Mouse (Mus musculus) lung, embryonic 15.5 days (tissue): ENCODE results near the gene Ciao2b. TPM values are rescaled to one million over a fixed set of nuclear protein-coding genes. Genes with fewer than 3 reads are reported as not detected.

Source experiments
- ATAC-seq: fragments of 200-750 bp; cut with Nextera tagmentation; 2 replicates; pipeline ENCODE4 v1.8.0; 2017; ENCODE audit warnings: moderate number of reproducible peaks, borderline replicate concordance; ENCODE audit not compliant: low FRiP score, low TSS enrichment; ENCODE audit errors: extremely low read depth
- H3K27ac ChIP-seq: fragments of 300-500 bp; sonication (generic); 2 replicates; pipeline ENCODE4 v1.5.1; 2015; ENCODE audit warnings: moderate library complexity, mild to moderate bottlenecking, inconsistent platforms
- H3K27me3 ChIP-seq: fragments of 300-500 bp; sonication (generic); 2 replicates; pipeline ENCODE4 v1.6.1; 2015; ENCODE audit warnings: inconsistent platforms
- H3K36me3 ChIP-seq: fragments of 300-500 bp; sonication (generic); 2 replicates; pipeline ENCODE4 v1.6.1; 2015; ENCODE audit warnings: inconsistent platforms
- H3K4me1 ChIP-seq: fragments of 300-500 bp; sonication (generic); 2 replicates; pipeline ENCODE4 v1.6.1; 2015; ENCODE audit warnings: inconsistent platforms
- H3K4me2 ChIP-seq: fragments of 300-500 bp; sonication (generic); 2 replicates; pipeline ENCODE4 v1.6.1; 2015; ENCODE audit warnings: inconsistent platforms, mild to moderate bottlenecking, moderate library complexity
- H3K4me3 ChIP-seq: fragments of 300-500 bp; sonication (generic); 2 replicates; pipeline ENCODE4 v1.5.1; 2015; ENCODE audit warnings: mild to moderate bottlenecking, inconsistent platforms
- H3K9ac ChIP-seq: fragments of 300-500 bp; sonication (generic); 2 replicates; pipeline ENCODE4 v1.6.1; 2015; ENCODE audit warnings: inconsistent platforms
- H3K9me3 ChIP-seq: fragments of 300-500 bp; sonication (generic); 2 replicates; pipeline ENCODE4 v1.6.1; 2016; ENCODE audit warnings: inconsistent platforms
- WGBS: fragments of 180-500 bp; shearing (Covaris S2); methylation state at CpG from one replicate; pipeline ENCODE4 v1.1.7; 2015; 5-methylcytosine and 5-hydroxymethylcytosine counted together
- polyA plus RNA-seq: library from polyadenylated mRNA; unstranded; fragments of >200 nt; fragmentation: Nextera tagmentation; extraction: Ambion mirVana; gene quantifications from 2 replicates; pipeline ENCODE4 v1.2.1, GENCODE M21; 2015

Gene Ciao2b
- polyA plus RNA-seq, 1 experiment from 2014 or later: 102 TPM

DNA sequence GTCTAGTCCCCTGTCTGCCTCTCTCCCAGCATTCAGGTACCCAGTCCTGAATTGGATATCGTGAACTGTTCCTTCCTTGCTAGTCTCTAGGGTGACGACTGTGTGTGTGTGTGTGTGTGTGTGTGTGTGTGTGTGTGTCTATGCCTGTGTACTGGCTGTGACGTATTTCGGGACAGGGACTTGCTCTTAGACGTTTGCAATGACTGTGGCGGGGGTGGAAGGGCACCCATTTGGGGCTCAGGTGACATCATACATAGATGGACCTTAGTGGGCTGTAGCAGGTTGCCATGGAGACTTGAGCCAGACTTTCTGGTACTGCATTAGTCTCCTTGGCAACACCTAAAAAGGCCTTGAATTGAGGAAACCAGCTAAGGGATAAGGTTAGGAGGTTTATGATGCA is 9.3 kb downstream of the Ciao2b start:
- Histone ChIP-seq H3K27me3 (peaks cover 10% of the 10 kb centered on the region; the same call in 1 of the 2 replicates), H3K9ac (no peak overlapping the region), H3K36me3 (peaks cover 7% of the 10 kb centered on the region; the same call in 1 of the 2 replicates), H3K27ac (peak overlapping the region; percentile 50; the same call in 1 of the 2 replicates), H3K4me1 (peaks cover 20% of the 10 kb centered on the region), H3K4me2 (no peak overlapping the region), H3K4me3 (no peak overlapping the region), H3K9me3 (no peaks in the 10 kb centered on the region)
- ATAC-seq: no peak
- WGBS: 71% methylated on average over 6 of the region's 6 CpGs

- Histone ChIP-seq H3K9me3 (no peaks in the 10 kb centered on the region), H3K4me2 (peak overlapping the region; percentile 73), H3K36me3 (peaks cover 7% of the 10 kb centered on the region; the same call in 1 of the 2 replicates), H3K4me3 (no peak overlapping the region), H3K27ac (peak overlapping the region; percentile 50), H3K9ac (no peak overlapping the region), H3K27me3 (peaks cover 10% of the 10 kb centered on the region; the same call in 1 of the 2 replicates), H3K4me1 (peaks cover 20% of the 10 kb centered on the region)
- 20% methylated on average over 5 of the region's 5 CpGs for WGBS
- no peak for ATAC-seq
Measured at GRCm38 (mm10) chr8:104631975-104632374, 9.8 kb downstream of the Ciao2b start.

GRCm38 (mm10) chr8:104630981-104631663 is 10.6 kb downstream of the Ciao2b start, which contains the start of gene Rrad:
TSS of gene Rrad (minus strand) at chr8:104631327.
- H3K27me3 ChIP-seq: peaks cover 10% of the 10 kb centered on the region; the same call in 1 of the 2 replicates
- H3K9me3 ChIP-seq: no peaks in the 10 kb centered on the region
- H3K4me3 ChIP-seq: peak within 1 kb of the TSS; percentile 40
- H3K9ac ChIP-seq: peak within 1 kb of the TSS; percentile 41
- H3K4me2 ChIP-seq: peak within 1 kb of the TSS; percentile 73
- peaks cover 20% of the 10 kb centered on the region for H3K4me1 ChIP-seq
- H3K36me3 ChIP-seq: peaks cover 7% of the 10 kb centered on the region; the same call in 1 of the 2 replicates
- WGBS: under 1% methylated on average over 20 of the region's 28 CpGs
- peak; percentile 76 for ATAC-seq
- peak within 1 kb of the TSS; percentile 50 for H3K27ac ChIP-seq

GRCm38 (mm10) chr8:104630574-104630973 is 11.2 kb downstream of the Ciao2b start:
- no peak overlapping the region for H3K27ac ChIP-seq
- peak overlapping the region; percentile 41 for H3K9ac ChIP-seq
- peak overlapping the region; percentile 40 for H3K4me3 ChIP-seq
- H3K4me2 ChIP-seq: peak overlapping the region; percentile 73
- peaks cover 1% of the 10 kb centered on the region; the same call in 1 of the 2 replicates for H3K36me3 ChIP-seq
- H3K9me3 ChIP-seq: no peaks in the 10 kb centered on the region
- peak; percentile 43; the same call in 1 of the 2 replicates for ATAC-seq
- H3K27me3 ChIP-seq: peaks cover 10% of the 10 kb centered on the region; the same call in 1 of the 2 replicates
- peaks cover 20% of the 10 kb centered on the region for H3K4me1 ChIP-seq
- 1% methylated on average over 36 of the region's 36 CpGs for WGBS

GRCm38 (mm10) chr8:104630111-104630479 is 11.7 kb downstream of the Ciao2b start:
- no peak for ATAC-seq
- Histone ChIP-seq H3K4me2 (peak overlapping the region; percentile 73), H3K27ac (no peak overlapping the region), H3K4me3 (peak overlapping the region; percentile 40), H3K27me3 (peaks cover 10% of the 10 kb centered on the region; the same call in 1 of the 2 replicates), H3K36me3 (no peaks in the 10 kb centered on the region), H3K4me1 (peaks cover 20% of the 10 kb centered on the region), H3K9ac (no peak overlapping the region; the same call in 1 of the 2 replicates), H3K9me3 (no peaks in the 10 kb centered on the region)
- WGBS: 27% methylated on average over 8 of the region's 8 CpGs

GRCm38 (mm10) chr8:104629306-104630110 is 12.3 kb downstream of the Ciao2b start:
- peaks cover 20% of the 10 kb centered on the region for H3K4me1 ChIP-seq
- no peak for ATAC-seq
- 60% methylated on average over 22 of the region's 22 CpGs for WGBS

DNA sequence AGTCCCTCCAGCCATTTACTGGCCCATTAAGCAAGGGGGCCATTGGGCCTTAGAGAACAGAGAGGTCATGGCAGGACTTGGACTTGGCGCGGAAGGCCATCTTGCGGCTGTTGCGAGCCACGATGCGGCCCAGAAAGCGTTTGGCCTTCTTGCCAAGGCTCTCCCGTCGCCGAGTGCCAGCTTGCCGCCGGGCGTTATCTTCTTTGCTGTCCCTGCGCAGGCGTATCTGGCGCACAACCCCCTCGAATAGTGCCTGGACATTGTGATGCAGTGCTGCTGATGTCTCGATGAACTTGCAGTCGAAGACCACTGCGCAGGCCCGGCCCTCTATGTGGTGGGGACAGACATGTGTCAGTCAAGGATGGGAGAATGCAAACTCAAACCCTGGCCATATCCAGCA is 13.4 kb downstream of the Ciao2b start:
- Histone ChIP-seq H3K4me3 (no peak overlapping the region), H3K4me2 (no peak overlapping the region), H3K4me1 (peaks cover 20% of the 10 kb centered on the region), H3K27me3 (peaks cover 10% of the 10 kb centered on the region; the same call in 1 of the 2 replicates), H3K9ac (no peak overlapping the region), H3K27ac (no peak overlapping the region), H3K9me3 (no peaks in the 10 kb centered on the region), H3K36me3 (no peaks in the 10 kb centered on the region)
- no peak for ATAC-seq
- 94% methylated on average over 21 of the region's 21 CpGs for WGBS

More at GRCm38 (mm10) chr8:104629306-104630110, 12.3 kb downstream of the Ciao2b start:
- H3K27ac ChIP-seq: no peak overlapping the region
- no peak overlapping the region for H3K9ac ChIP-seq
- H3K9me3 ChIP-seq: no peaks in the 10 kb centered on the region
- peaks cover 10% of the 10 kb centered on the region; the same call in 1 of the 2 replicates for H3K27me3 ChIP-seq
- H3K36me3 ChIP-seq: no peaks in the 10 kb centered on the region
- H3K4me3 ChIP-seq: peak overlapping the region; percentile 40
- peak overlapping the region; percentile 73 for H3K4me2 ChIP-seq

DNA sequence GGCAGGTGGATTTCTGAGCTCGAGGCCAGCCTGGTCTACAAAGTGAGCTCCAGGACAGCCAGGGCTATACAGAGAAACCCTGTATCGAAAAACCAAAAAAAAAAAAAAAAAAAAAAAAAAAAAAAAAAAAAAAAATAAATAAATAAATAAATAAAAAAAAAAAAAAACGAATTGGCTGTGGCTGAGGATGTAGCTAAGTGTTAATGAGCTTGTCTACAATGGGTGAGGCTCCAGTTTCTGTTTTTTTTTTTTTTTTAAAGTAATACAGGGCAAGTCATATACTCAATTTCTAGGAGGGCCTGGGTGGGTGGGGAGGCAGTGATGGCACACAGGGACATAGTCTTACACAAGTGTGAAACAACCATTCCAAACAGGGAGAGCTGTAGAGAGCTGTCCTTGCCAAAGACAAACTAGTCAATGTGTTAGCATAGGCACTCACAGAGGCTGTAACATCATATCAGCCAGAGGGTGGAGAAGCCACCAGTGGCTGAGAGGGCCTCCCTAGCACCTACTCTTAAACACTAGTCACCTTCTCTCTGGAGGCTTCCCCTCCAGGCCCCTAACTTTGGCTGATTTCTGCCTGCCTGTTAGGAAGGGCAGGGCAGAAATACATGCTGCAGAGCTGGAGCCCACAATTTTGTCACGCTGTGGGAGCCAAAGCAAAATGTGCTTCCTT is 14.6 kb downstream of the Ciao2b start:
- Histone ChIP-seq H3K9me3 (no peaks in the 10 kb centered on the region), H3K27ac (no peak overlapping the region), H3K36me3 (no peaks in the 10 kb centered on the region), H3K4me1 (peaks cover 20% of the 10 kb centered on the region), H3K27me3 (peaks cover 10% of the 10 kb centered on the region; the same call in 1 of the 2 replicates), H3K4me3 (no peak overlapping the region), H3K9ac (no peak overlapping the region), H3K4me2 (no peak overlapping the region)
- ATAC-seq: no peak
- WGBS: 76% methylated on average over 4 of the region's 4 CpGs

DNA sequence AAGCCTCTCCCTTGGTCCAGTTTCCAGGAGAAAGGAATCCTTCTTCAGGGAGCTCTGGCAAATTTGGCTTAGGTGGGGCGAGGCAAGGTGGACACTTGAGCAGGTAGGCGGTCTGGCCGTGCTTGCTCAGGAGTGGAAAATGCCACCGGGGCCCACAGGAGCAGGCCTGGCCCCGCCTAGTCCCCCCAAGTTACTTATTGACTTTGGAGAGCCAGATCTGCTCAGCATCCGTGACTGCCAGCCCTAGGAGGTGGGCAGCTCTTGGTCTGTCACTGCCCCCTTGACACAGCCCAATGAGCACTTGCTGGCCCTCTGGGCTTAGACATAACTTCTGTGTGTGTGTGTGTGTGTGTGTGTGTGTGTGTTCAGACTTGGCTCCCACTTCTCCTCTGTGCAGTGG is 17.6 kb downstream of the Ciao2b start, which contains the start of gene Cdh16:
Cdh16 (minus strand) TSS at position 236 of the 400 bp plus-strand sequence.
- no peaks in the 10 kb centered on the region for H3K9me3 ChIP-seq
- no peaks in the 10 kb centered on the region for H3K4me1 ChIP-seq
- H3K27me3 ChIP-seq: no peaks in the 10 kb centered on the region
- peak within 1 kb of the TSS; percentile 42 for H3K4me2 ChIP-seq
- H3K27ac ChIP-seq: peak within 1 kb of the TSS; percentile 72
- no peak within 1 kb of the TSS for H3K9ac ChIP-seq
- H3K36me3 ChIP-seq: no peaks in the 10 kb centered on the region
- peak; percentile 87 for ATAC-seq
- peak within 1 kb of the TSS; percentile 7; the same call in 1 of the 2 replicates for H3K4me3 ChIP-seq
- 49% methylated on average over 6 of the region's 6 CpGs for WGBS

GRCm38 (mm10) chr8:104620765-104621164 is 21.0 kb downstream of the Ciao2b start:
- no peaks in the 10 kb centered on the region for H3K27me3 ChIP-seq
- no peaks in the 10 kb centered on the region for H3K36me3 ChIP-seq
- H3K9ac ChIP-seq: no peak overlapping the region
- no peaks in the 10 kb centered on the region for H3K4me1 ChIP-seq
- ATAC-seq: no peak
- no peak overlapping the region for H3K4me3 ChIP-seq
- H3K9me3 ChIP-seq: no peaks in the 10 kb centered on the region
- no peak overlapping the region for H3K4me2 ChIP-seq
- 64% methylated on average over 5 of the region's 5 CpGs for WGBS
- no peak overlapping the region for H3K27ac ChIP-seq

DNA sequence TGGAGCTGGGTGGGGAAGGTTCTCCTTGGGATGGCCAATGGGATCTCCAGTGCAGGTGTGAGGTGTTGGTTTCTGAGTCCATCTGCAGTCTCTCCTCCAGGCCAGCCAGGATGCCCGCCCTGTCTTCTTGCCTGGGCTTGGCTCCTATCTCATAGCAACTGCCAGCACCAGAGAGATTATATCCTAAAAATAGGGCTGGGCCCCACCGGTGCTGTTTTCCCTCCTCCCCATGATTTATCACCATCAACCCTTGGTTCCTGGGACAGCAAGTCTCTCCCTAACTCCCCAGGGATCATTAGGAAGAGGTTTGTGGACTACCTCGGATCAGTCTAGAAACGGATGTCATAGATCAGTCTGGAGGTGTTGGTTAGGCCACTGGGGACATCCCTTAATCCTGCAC is 28.6 kb downstream of the Ciao2b start:
- no peak for ATAC-seq
- Histone ChIP-seq H3K9me3 (no peaks in the 10 kb centered on the region), H3K4me1 (peaks cover 10% of the 10 kb centered on the region), H3K4me3 (no peak overlapping the region), H3K4me2 (no peak overlapping the region), H3K9ac (no peak overlapping the region), H3K27me3 (no peaks in the 10 kb centered on the region), H3K27ac (no peak overlapping the region), H3K36me3 (no peaks in the 10 kb centered on the region)
- WGBS: 61% methylated on average over 4 of the region's 4 CpGs
